Mouse (Mus musculus) E14TG2a.4 (cell line): ENCODE data around the gene Fosb.

ENCODE experiments used
- CTCF ChIP-seq: conservative IDR thresholded peaks from 2 replicates; pipeline ENCODE4 v1.5.1; 2014; ENCODE audit warnings: low read length
- POU5F1 ChIP-seq: IDR thresholded peaks from 2 replicates; pipeline ENCODE4 v1.6.1; 2014; ENCODE audit warnings: low read length, borderline replicate concordance

DNA sequence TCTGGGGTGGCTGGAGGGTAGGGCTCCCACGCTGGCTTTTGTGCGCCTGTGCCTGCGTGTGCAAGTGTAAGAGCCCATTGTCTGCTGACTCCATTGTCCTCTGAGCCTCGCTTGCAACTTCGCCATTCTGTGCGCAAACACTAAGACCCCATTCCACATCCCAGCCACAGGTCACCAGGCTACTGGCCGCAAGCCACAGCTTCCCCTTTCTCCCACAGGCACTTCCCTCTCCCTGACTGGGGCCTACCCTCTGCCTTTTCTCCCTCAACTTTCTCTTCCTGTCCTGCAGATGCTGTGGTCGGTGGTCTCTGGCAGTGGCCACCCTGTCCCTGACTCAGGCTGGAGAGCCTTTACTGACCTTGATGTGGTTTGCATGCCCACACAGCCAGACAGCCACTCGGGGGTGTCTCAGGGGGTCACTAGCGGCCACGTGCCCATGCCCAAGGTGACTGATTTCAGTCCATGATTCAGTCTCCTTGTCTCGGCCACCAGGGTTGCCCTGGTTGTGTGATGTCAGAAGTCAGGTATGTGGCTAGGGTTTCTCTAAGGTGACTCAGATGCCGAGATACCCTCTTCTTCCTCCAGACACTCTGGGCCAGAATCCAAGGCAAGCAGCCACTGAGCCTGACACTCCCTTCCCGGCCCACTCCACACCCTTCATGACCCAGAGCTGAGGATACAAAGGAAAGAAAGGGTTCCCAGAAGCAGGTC lies 6.8 kb upstream of the Fosb start:
- no peak for TF ChIP-seq CTCF
- no peak for TF ChIP-seq POU5F1
